Mouse (Mus musculus): Measurements from ENCODE around the gene Grin2a.

DNA sequence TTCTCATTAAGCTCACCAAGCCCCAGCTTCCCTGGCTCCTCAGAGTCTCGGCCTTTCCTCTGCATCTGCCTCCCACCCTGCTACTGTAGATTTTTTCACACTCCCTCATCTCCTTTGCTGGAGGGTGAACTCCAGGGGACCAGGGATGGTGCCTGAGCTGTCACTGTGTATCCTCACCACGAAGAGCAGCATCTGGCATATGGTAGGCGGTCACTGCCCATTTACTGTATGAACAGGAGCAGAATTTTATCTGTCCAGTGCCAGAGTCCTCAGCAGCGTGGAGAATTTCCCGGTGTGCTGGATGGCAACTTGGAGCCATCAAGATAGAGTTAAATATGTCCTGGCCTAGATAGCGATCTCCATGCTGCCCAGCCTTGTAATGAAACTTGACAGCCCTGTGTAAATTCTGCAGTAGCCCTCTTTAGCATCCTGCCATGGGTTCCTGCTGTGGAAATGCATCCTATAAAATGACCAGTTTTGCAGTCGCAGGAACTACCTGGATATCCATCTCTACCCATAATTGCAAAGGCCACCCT lies 269.7 kb downstream of the Grin2a start:
- no peak for TF ChIP-seq TAL1 (IDR thresholded peaks at IDR 0.05; ENCODE audit: low read length)
- TF ChIP-seq GATA1 (IDR thresholded peaks at IDR 0.05; ENCODE audit: low read length): no peak
